Mouse (Mus musculus) naive thymus-derived CD4-positive, alpha-beta T cell, adult 5 months (primary cell): Measurements from ENCODE around the gene Vmn2r13. TPM values are rescaled to one million over a fixed set of nuclear protein-coding genes. Genes with fewer than 3 reads are reported as not detected.

Experiments used
- polyA plus RNA-seq: library from polyadenylated mRNA; unstranded; fragments of 100-300 nt; shearing (Covaris generic); gene quantifications from one replicate; pipeline ENCODE4 v1.2.1, GENCODE M21; 2017

The Vmn2r13 gene
- polyA plus RNA-seq = not detected

GRCm38 (mm10) chr5:109192099-109192498, at the start of gene Vmn2r13:
Gene Vmn2r13 (minus strand): TSS chr5:109192199.

GRCm38 (mm10) chr5:109224608-109225007, 32.6 kb upstream of the Vmn2r13 start, which contains the start of gene Vmn2r14:
Gene Vmn2r14 (minus strand): TSS chr5:109224708.

Other genes with a start within 250 kb of the Vmn2r13 start
- gene Vmn2r10, start 185.7 kb downstream of the Vmn2r13 start, polyA plus RNA-seq = 0.05 TPM
- gene Vmn2r11, start 132.6 kb downstream of the Vmn2r13 start, polyA plus RNA-seq = 0.09 TPM
- gene Vmn2r12, start 94.2 kb downstream of the Vmn2r13 start, polyA plus RNA-seq = not detected
- not detected for gene Vmn2r14, start 32.5 kb upstream of the Vmn2r13 start, polyA plus RNA-seq
- not detected for gene Vmn2r15, start 105.4 kb upstream of the Vmn2r13 start, polyA plus RNA-seq
- not detected for gene Vmn2r16, start 138.0 kb upstream of the Vmn2r13 start, polyA plus RNA-seq
- gene Vmn2r17, start 227.5 kb upstream of the Vmn2r13 start, polyA plus RNA-seq = not detected